In genomic region chr1:47853911-47854310, GRCm38 (mm10) we compare ENCODE assay signal across 18 mouse cellular contexts.
DNase-seq lines count a peak whose midpoint lies in the region; TF ChIP-seq lines count a peak whose summit lies in the region.
"Had no signal": no experiment of that assay in that cellular context is flagged by ENCODE, and none has a peak within 500 bp of the region (broad histone marks: within the 10 kb centered on the region; RNA-seq: fewer than 3 reads in every experiment).

No protein-coding gene starts in this region.

- no peak for TF ChIP-seq CTCF in gastrocnemius, adult 2 months (IDR thresholded peaks at IDR 0.05)
- TF ChIP-seq CTCF in left cerebral cortex, adult 2 months (IDR thresholded peaks at IDR 0.05): no peak
- TF ChIP-seq CTCF in embryonic fibroblast, embryonic 13.5 days (IDR thresholded peaks at IDR 0.05; ENCODE audit: borderline replicate concordance, insufficient read depth, low read length): no peak
- TF ChIP-seq CTCF in lung, adult 2 months (IDR thresholded peaks at IDR 0.05; ENCODE audit: insufficient read depth, low read length): no peak

- DNase-seq in gastrocnemius, adult 2 months: no peak
- no peak for DNase-seq in gastrocnemius, adult 18-20 months (ENCODE audit: low spot score)
- no peak for DNase-seq in left cerebral cortex, adult 2 months (ENCODE audit: extremely low spot score in 1 of 2, low spot score in 2 of 2)
- no peak for DNase-seq in left cerebral cortex, adult 8-10 months (ENCODE audit: low spot score in 2 of 2)
- DNase-seq in A20 (ENCODE audit: low read depth, low spot score): peak; percentile 61
- DNase-seq in lung, adult 2 months: no peak
- no peak for DNase-seq in cerebellum, adult 8-10 months
- DNase-seq: adrenal gland, adult 2 months; cerebellum, adult 2 months; heart, adult 18-20 months; heart, postnatal 10 days; liver; lung, embryonic 14.5 days; thymus, postnatal 4 days had no signal

- no peak for TF ChIP-seq POLR2A in embryonic fibroblast, embryonic 13.5 days (IDR thresholded peaks at IDR 0.05; ENCODE audit: low read depth, low read length)
- no peak for TF ChIP-seq POLR2A in lung, adult 2 months (IDR thresholded peaks at IDR 0.05; ENCODE audit: borderline replicate concordance, extremely low read depth, low read depth, low read length)

- intact Hi-C loops in gastrocnemius, adult 2 months (cut with DNase I): no loop called here
- intact Hi-C loops in left cerebral cortex, adult 2 months (cut with DNase I): no loop called here

- H3K27ac ChIP-seq in gastrocnemius, adult 2 months: peak overlapping the region; percentile 16; the same call in 1 of the 2 replicates
- no peak overlapping the region for H3K27ac ChIP-seq in left cerebral cortex, adult 2 months
- peak overlapping the region; percentile 20; the same call in 1 of the 2 replicates for H3K27ac ChIP-seq in embryonic fibroblast, embryonic 13.5 days (ENCODE audit: insufficient read depth, low read length)
- H3K27ac ChIP-seq: forebrain, embryonic 15.5 days; hindbrain, embryonic 12.5 days; neural tube, embryonic 12.5 days had no signal

- H3K4me1 ChIP-seq in embryonic fibroblast, embryonic 13.5 days (ENCODE audit: control insufficient read depth, insufficient read depth, low read length): no peaks in the 10 kb centered on the region; the same call in 1 of the 2 replicates
- H3K4me1 ChIP-seq in lung, adult 2 months (ENCODE audit: control insufficient read depth, insufficient read depth, low read length): no peaks in the 10 kb centered on the region
- H3K4me1 ChIP-seq: forebrain, embryonic 15.5 days; hindbrain, embryonic 12.5 days; neural tube, embryonic 12.5 days had no signal

- H3K4me3 ChIP-seq in gastrocnemius, adult 2 months: peak overlapping the region; percentile 50
- H3K4me3 ChIP-seq in left cerebral cortex, adult 2 months: peak overlapping the region; percentile 13
- H3K4me3 ChIP-seq in embryonic fibroblast, embryonic 13.5 days (ENCODE audit: insufficient read depth, low read length): no peak overlapping the region
- H3K4me3 ChIP-seq in lung, adult 2 months (replicated peaks; ENCODE audit: extremely low read depth, low read depth, low read length): no peak overlapping the region
- H3K4me3 ChIP-seq: forebrain, embryonic 15.5 days; hindbrain, embryonic 12.5 days; neural tube, embryonic 12.5 days had no signal

- WGBS in lung, adult 2 months: 65% methylated on average over 4 of the region's 4 CpGs

Comparison
In these comparisons a context has a peak if more than half of its experiments do, and no peak if none do; other contexts are left out.
1. H3K4me3 ChIP-seq: peak in gastrocnemius, adult 2 months (single experiment) and left cerebral cortex, adult 2 months (single experiment); none in embryonic fibroblast, embryonic 13.5 days (single experiment) and lung, adult 2 months (single experiment).